Mouse (Mus musculus) liver, postnatal 0 days (tissue): Measurements from ENCODE around the gene Igsf11.

Experiments
- CTCF ChIP-seq: sonication (generic); IDR thresholded peaks from 2 replicates; pipeline ENCODE4 v1.5.1; 2016; ENCODE audit warnings: antibody characterized with exemption, low read depth
- EP300 ChIP-seq: IDR thresholded peaks from 2 replicates; pipeline ENCODE4 v1.6.1; 2016; ENCODE audit warnings: antibody characterized with exemption, low read depth, mild to moderate bottlenecking

DNA sequence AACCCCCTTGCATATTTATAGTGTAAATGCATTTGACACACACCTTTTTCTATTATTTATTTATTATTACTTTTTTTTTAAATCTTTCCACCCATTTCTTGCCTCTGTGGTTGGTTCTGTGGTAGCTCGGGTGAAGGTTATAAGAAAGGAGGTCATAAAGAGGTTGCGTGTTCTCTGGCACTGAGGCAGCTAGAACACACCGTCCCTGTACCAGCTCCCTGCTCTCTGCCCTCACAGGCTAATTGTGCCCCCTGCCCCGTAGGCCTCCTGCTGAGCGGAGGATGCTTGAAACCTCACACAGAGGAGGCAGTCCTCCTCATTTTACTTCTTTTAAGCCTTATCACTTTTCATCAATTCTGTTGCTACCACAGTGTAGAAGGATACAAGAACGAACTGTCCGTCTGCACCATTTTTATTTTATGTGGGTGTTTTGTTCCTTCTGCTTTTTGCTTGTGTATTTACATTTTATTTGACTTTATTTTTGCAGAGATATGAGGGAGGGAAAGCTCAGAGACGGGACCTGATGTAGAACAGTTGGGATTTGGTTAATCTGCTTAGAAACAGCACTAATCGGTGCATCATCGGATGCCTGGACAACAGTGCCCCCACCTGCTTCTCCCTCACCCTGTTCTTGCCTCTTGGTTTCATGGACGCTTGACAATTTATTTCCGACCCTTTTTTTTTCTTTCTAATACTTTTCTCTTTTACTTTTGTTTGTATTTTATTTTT is 90.2 kb downstream of the Igsf11 start:
- TF ChIP-seq CTCF (no peak), EP300 (no peak)
